Mouse (Mus musculus) E14TG2a.4 (cell line): ENCODE measurements at regions not wholly inside any gene's neighbourhood (a gene's known extent, or its start where the extent isn't known, plus 50 kb on each side); places are given as distances from the start of the nearest gene placed in this dataset.

ENCODE experiments used
- CTCF ChIP-seq: conservative IDR thresholded peaks from 2 replicates; pipeline ENCODE4 v1.5.1; 2014; ENCODE audit warnings: low read length
- POU5F1 ChIP-seq: IDR thresholded peaks from 2 replicates; pipeline ENCODE4 v1.6.1; 2014; ENCODE audit warnings: low read length, borderline replicate concordance

- TF ChIP-seq CTCF (no peak), POU5F1 (no peak)
Measured at GRCm38 (mm10) chr4:91120277-91120676, 280.3 kb downstream of the Elavl2 start.
